Mouse (Mus musculus) intestine, embryonic 16.5 days (tissue): ENCODE measurements around the gene Amotl2. TPM values are rescaled to one million over a fixed set of nuclear protein-coding genes. Genes with fewer than 3 reads are reported as not detected.

Experiments used
- ATAC-seq: fragments of 200-750 bp; cut with Nextera tagmentation; 2 replicates; pipeline ENCODE4 v1.8.0; 2017; ENCODE audit warnings: moderate TSS enrichment, moderate library complexity
- H3K27ac ChIP-seq: fragments of 300-500 bp; sonication (generic); 2 replicates; pipeline ENCODE4 v1.5.1; 2014; ENCODE audit warnings: mild to moderate bottlenecking, low read length
- H3K27me3 ChIP-seq: fragments of 300-500 bp; sonication (generic); replicated peaks from 2 replicates; pipeline ENCODE4 v1.6.1; 2014; ENCODE audit warnings: low read length, control low read depth, mixed read lengths; ENCODE audit not compliant: control insufficient read depth, insufficient read depth
- H3K36me3 ChIP-seq: fragments of 300-500 bp; sonication (generic); 2 replicates; pipeline ENCODE4 v1.6.1; 2014; ENCODE audit warnings: low read length, control low read depth; ENCODE audit not compliant: control insufficient read depth, insufficient read depth
- H3K4me1 ChIP-seq: fragments of 300-500 bp; sonication (generic); 2 replicates; pipeline ENCODE4 v1.6.1; 2014; ENCODE audit warnings: low read length, control low read depth, mixed read lengths; ENCODE audit not compliant: control insufficient read depth, insufficient read depth
- H3K4me2 ChIP-seq: fragments of 300-500 bp; sonication (generic); 2 replicates; pipeline ENCODE4 v1.6.1; 2014; ENCODE audit warnings: low read depth, low read length, control low read depth
- H3K4me3 ChIP-seq: fragments of 300-500 bp; sonication (generic); 2 replicates; pipeline ENCODE4 v1.5.1; 2014; ENCODE audit warnings: mild to moderate bottlenecking, low read length
- H3K9ac ChIP-seq: fragments of 300-500 bp; sonication (generic); 2 replicates; pipeline ENCODE4 v1.6.1; 2014; ENCODE audit warnings: low read depth, low read length
- H3K9me3 ChIP-seq: fragments of 300-500 bp; sonication (generic); 2 replicates; pipeline ENCODE4 v1.6.1; 2016; ENCODE audit warnings: low read length, control low read depth; ENCODE audit not compliant: control insufficient read depth
- WGBS: fragments of 180-500 bp; shearing (Covaris S2); extraction: QIAGEN DNeasy Blood & Tissue Kit; methylation state at CpG from one replicate; pipeline ENCODE4 v1.1.7; 2014; 5-methylcytosine and 5-hydroxymethylcytosine counted together
- polyA plus RNA-seq: library from polyadenylated mRNA; unstranded; fragments of >200 nt; fragmentation: Nextera tagmentation; extraction: Ambion mirVana; gene quantifications from 2 replicates; pipeline ENCODE4 v1.2.1, GENCODE M21; 2015

The Amotl2 gene
- polyA plus RNA-seq, 1 experiment from 2014 or later = 20.4 TPM

DNA sequence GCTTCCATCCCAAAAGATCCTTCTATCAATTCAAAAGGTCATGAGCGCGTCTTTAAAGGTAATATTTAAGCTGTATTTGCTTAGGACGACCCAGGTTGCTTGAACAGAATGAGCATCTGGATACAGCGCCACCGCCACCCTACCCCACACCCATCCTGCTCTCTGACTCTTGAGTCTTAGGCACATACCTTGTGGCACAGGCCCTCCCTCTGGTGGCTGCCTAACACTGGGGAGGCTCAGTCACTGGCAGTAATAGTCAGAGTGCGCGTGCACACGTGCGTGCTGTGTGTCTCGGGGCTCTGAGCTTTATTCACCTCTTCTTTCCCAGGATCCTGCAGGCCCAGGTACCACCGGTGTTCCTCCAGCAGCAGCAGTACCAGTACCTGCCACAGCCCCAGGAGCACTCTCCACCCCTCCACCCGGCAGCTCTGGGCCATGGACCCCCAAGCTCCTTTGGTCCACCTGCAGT is 6.8 kb downstream of the Amotl2 start:
- no peak overlapping the region for H3K9ac ChIP-seq
- no peak overlapping the region for H3K4me2 ChIP-seq
- WGBS = 74% methylated on average over 12 of the region's 12 CpGs
- no peak overlapping the region for H3K4me3 ChIP-seq
- peaks cover 34% of the 10 kb centered on the region for H3K36me3 ChIP-seq
- no peaks in the 10 kb centered on the region for H3K27me3 ChIP-seq
- peak overlapping the region; percentile 49; the same call in 1 of the 2 replicates for H3K27ac ChIP-seq
- H3K9me3 ChIP-seq = no peaks in the 10 kb centered on the region
- H3K4me1 ChIP-seq = peaks cover 76% of the 10 kb centered on the region
- ATAC-seq = no peak

DNA sequence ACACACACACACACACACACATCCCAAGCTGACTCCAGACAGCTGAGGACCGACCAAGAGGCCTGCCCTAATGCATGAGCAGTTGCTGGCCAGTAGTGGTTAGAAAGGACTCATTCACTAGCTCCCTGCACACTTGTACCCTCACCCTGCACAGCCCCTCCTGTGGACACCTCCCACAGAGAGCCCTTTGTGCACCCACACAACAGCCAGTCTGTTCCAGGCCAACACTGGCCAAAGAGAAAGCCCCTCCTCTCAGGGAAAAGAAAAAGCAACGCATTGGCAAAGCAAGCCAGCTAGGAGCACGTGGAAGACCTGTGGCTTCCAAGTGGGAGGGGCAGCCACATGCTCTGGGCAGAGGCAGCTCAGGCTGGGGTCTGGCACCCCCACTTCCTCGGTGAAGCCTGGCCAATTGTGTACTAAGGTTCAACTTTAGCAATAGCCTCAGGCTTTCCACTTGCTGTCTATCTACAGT is 7.6 kb downstream of the Amotl2 start:
- H3K4me1 ChIP-seq = peaks cover 76% of the 10 kb centered on the region
- no peak overlapping the region for H3K9ac ChIP-seq
- H3K4me2 ChIP-seq = no peak overlapping the region
- WGBS = 40% methylated on average over 4 of the region's 4 CpGs
- H3K36me3 ChIP-seq = peaks cover 42% of the 10 kb centered on the region
- peak overlapping the region; percentile 67 for H3K27ac ChIP-seq
- H3K27me3 ChIP-seq = no peaks in the 10 kb centered on the region
- H3K4me3 ChIP-seq = no peak overlapping the region
- peak; percentile 12; the same call in 1 of the 2 replicates for ATAC-seq
- no peaks in the 10 kb centered on the region for H3K9me3 ChIP-seq

DNA sequence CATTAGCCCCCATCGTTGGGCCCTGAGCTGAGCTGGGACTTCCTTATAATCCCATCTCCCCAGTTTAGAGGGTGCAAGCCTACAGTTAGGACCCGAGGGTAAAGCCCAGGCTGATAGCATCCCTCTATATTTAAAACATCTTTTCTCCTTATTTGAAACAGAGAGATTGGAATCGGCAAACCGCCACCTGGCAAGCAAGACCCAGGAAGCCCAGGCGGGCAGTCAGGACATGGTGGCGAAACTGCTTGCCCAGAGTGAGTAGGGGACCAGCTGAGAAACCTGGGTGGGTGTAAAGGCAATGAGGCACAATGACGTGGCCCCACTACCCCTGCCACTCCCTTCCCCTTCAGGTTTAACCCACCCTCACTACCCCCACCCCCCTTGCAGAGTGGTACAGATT is 8.5 kb downstream of the Amotl2 start:
- Histone ChIP-seq H3K27me3 (no peaks in the 10 kb centered on the region), H3K9ac (no peak overlapping the region), H3K4me3 (no peak overlapping the region), H3K36me3 (peaks cover 42% of the 10 kb centered on the region), H3K4me2 (no peak overlapping the region), H3K9me3 (no peaks in the 10 kb centered on the region), H3K4me1 (peaks cover 74% of the 10 kb centered on the region), H3K27ac (peak overlapping the region; percentile 67)
- 84% methylated on average over 7 of the region's 7 CpGs for WGBS
- no peak for ATAC-seq

DNA sequence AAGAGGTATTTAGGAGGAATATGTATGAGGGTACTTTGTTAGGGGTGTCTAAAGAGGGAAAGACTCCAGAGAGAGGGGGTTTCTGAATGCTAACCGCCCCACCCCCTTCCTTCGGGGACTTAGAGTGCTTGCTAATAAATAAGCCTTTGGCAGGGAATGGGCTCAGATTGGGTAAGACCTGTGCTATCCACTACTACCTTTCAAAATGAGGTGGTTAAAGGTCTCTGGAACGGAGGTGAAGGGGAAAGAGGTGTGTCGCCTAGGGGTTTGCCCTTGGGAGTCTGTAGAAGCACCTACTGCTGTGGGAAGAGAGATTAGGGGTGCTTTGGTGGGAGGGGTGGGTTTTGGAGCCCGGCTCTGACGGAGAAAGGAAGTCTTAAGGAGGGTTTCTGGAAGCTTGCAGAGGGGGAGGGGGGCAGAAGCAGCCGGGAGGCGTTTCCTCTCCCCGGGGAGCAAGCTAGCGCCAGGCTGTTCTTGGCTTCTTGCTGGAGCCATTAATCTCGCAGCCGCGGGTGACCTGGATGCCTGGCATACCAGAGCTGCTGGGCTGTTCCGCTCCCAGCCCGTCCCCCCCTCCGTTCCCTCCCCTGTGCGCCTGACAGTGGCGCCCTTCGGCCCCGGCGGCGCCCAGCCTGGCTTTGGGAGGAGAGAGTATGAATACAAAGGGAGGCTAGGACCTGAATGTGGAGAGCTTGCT is 9.6 kb downstream of the Amotl2 start:
- Histone ChIP-seq H3K9ac (peak overlapping the region; percentile 52), H3K4me2 (peak overlapping the region; percentile 60), H3K27ac (peak overlapping the region; percentile 67), H3K36me3 (peaks cover 44% of the 10 kb centered on the region), H3K27me3 (no peaks in the 10 kb centered on the region), H3K4me1 (peaks cover 68% of the 10 kb centered on the region), H3K9me3 (no peaks in the 10 kb centered on the region), H3K4me3 (peak overlapping the region; percentile 23)
- WGBS = 4% methylated on average over 22 of the region's 22 CpGs
- peak; percentile 91 for ATAC-seq

DNA sequence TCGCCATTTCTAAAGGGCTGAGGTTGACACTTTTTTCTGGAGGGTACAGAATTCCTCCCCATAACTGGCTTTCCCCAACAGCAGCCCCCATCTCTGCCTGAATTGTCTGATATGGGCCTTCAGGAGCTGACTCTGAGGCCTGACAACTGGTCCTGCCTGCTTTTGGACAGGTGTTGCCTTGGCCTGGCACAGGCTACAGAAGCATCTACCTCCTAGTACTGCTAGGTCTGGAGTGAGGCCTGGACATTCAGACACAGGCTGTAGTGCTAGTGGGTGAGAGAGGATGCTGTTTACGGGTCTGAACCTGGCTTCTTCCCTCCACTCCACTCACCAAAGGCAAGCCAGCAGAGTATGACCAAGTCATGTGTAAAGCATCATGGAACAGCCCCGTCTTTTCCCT is 10.3 kb downstream of the Amotl2 start:
- WGBS = 56% methylated on average over 3 of the region's 3 CpGs
- peak overlapping the region; percentile 52 for H3K9ac ChIP-seq
- peak overlapping the region; percentile 67 for H3K27ac ChIP-seq
- peak overlapping the region; percentile 60; the same call in 1 of the 2 replicates for H3K4me2 ChIP-seq
- H3K27me3 ChIP-seq = no peaks in the 10 kb centered on the region
- H3K4me3 ChIP-seq = no peak overlapping the region
- peaks cover 65% of the 10 kb centered on the region for H3K4me1 ChIP-seq
- H3K9me3 ChIP-seq = no peaks in the 10 kb centered on the region
- no peak for ATAC-seq
- H3K36me3 ChIP-seq = peaks cover 50% of the 10 kb centered on the region

DNA sequence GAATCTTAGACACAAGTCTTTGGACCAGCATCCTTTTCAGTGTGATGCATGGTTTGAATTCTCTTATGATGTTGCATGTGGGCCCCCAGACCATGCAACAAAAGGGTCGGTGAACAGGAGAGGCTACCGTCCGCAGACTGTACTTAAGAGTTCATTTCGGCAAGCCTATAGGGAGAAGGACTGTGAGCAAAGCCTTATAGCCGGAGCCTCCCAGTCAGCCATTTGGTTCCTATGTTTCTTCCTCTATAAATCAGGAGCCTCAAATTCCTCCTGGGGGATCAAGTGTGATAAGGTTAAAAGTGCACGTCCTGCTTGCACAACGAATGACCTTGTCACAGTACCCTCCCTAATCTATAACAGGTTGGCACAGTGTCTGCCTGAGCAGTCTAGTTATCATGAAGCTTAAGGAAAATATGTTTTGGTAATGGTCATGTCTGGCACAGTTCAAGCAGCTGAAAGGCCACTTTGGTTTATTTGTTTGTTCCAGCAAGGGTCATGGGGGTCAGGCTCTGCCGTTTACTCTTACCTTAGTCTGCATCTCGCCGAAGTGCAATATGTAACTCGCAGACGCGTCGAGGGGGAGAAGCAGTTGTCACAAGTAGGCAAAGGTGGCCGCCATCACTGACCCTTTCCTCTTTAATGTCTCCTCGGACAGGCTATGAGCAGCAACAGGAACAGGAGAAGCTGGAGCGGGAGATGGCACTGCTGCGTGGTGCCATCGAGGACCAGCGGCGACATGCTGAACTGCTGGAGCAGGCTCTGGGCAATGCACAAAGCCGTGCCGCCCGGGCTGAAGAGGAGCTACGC is 11.4 kb downstream of the Amotl2 start:
- Histone ChIP-seq H3K4me2 (no peak overlapping the region), H3K27ac (no peak overlapping the region), H3K4me1 (peaks cover 59% of the 10 kb centered on the region), H3K4me3 (no peak overlapping the region), H3K36me3 (peaks cover 56% of the 10 kb centered on the region), H3K9ac (no peak overlapping the region), H3K9me3 (no peaks in the 10 kb centered on the region), H3K27me3 (no peaks in the 10 kb centered on the region)
- ATAC-seq = no peak
- WGBS = 74% methylated on average over 25 of the region's 25 CpGs

DNA sequence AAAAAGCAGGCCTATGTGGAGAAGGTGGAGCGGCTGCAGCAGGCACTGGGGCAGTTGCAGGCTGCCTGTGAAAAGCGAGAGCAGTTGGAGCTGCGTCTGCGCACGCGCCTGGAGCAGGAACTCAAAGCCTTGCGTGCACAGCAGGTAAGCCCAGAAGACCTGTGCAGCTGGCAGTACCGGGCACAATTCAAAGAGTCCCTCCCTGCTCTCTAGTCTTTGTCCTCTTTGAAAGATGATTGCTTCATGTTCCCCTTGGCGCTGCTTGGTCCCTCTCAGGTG is 11.9 kb downstream of the Amotl2 start:
- H3K36me3 ChIP-seq = peaks cover 54% of the 10 kb centered on the region
- peaks cover 54% of the 10 kb centered on the region for H3K4me1 ChIP-seq
- no peaks in the 10 kb centered on the region for H3K27me3 ChIP-seq

DNA sequence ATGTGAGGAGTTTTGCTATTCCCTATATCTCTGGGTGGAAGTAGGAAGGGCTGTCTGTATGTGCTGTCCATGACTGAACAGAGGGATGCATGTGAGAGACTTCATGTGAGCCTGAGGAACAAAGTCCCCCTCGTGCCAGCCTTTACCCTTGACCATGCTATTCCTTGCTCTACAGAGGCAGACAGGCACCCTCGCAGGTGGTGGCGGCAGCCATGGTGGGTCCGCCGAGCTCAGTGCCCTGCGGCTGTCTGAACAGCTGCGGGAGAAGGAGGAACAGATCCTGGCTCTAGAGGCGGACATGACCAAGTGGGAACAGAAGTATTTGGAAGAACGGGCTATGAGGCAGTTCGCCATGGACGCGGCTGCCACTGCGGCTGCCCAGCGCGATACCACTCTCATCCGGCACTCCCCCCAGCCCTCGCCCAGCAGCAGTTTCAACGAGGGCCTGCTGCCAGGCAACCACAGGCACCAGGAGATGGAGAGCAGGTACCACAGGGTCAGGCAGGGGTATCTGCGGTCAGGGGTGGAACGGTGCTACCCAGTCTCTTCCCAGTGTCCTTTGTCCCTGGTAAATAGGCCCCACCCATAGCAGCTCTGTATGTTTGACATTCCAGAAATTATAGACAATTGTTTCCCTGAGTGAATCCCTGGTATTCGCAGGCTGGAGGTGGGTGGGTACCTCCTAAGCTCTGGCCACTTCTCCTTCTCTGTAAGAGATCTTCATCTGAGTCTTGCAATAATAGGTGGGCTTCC is 12.8 kb downstream of the Amotl2 start:
- Histone ChIP-seq H3K27me3 (no peaks in the 10 kb centered on the region), H3K4me2 (no peak overlapping the region), H3K4me1 (peaks cover 53% of the 10 kb centered on the region), H3K27ac (no peak overlapping the region), H3K9me3 (no peaks in the 10 kb centered on the region), H3K36me3 (peaks cover 49% of the 10 kb centered on the region), H3K4me3 (no peak overlapping the region), H3K9ac (no peak overlapping the region)
- ATAC-seq = no peak
- 80% methylated on average over 21 of the region's 21 CpGs for WGBS

More for the DNA sequence above, 11.9 kb downstream of the Amotl2 start:
- WGBS = 93% methylated on average over 9 of the region's 9 CpGs
- Histone ChIP-seq H3K9ac (no peak overlapping the region), H3K4me2 (no peak overlapping the region), H3K27ac (no peak overlapping the region), H3K9me3 (no peaks in the 10 kb centered on the region), H3K4me3 (no peak overlapping the region)
- ATAC-seq = no peak

DNA sequence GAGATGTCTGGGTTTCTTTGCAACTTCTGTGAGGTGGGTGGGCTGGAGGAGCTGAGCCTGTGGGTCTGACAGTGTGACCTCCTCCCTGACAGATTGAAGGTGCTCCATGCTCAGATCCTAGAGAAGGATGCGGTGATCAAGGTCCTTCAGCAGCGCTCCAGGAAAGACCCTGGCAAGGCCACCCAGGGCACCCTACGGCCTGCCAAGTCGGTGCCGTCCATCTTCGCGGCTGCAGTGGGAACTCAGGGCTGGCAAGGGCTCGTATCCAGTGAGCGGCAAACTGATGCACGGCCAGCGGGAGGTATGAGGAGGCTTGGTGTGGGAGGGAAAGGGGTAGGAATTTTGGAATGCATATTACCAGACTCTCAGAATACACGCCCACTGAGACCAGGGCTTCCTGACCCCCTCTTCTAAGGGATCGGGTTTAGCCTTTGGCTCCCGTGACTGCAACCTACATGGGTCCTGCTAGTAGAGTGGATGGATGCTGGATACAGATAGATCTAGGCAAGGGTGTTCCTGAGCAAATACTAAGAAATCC is 13.5 kb downstream of the Amotl2 start:
- Histone ChIP-seq H3K36me3 (peaks cover 47% of the 10 kb centered on the region), H3K27ac (no peak overlapping the region), H3K9ac (no peak overlapping the region), H3K9me3 (no peaks in the 10 kb centered on the region), H3K4me2 (no peak overlapping the region), H3K27me3 (no peaks in the 10 kb centered on the region), H3K4me1 (peaks cover 46% of the 10 kb centered on the region), H3K4me3 (no peak overlapping the region)
- 89% methylated on average over 14 of the region's 14 CpGs for WGBS
- ATAC-seq = no peak
